Mouse (Mus musculus): ENCODE results near the gene Tnfrsf25. TPM values are rescaled to one million over a fixed set of nuclear protein-coding genes. Genes with fewer than 3 reads are reported as not detected.

The Tnfrsf25 gene
- polyA plus RNA-seq, 1 experiment from 2014 or later, result 1.9 TPM

DNA sequence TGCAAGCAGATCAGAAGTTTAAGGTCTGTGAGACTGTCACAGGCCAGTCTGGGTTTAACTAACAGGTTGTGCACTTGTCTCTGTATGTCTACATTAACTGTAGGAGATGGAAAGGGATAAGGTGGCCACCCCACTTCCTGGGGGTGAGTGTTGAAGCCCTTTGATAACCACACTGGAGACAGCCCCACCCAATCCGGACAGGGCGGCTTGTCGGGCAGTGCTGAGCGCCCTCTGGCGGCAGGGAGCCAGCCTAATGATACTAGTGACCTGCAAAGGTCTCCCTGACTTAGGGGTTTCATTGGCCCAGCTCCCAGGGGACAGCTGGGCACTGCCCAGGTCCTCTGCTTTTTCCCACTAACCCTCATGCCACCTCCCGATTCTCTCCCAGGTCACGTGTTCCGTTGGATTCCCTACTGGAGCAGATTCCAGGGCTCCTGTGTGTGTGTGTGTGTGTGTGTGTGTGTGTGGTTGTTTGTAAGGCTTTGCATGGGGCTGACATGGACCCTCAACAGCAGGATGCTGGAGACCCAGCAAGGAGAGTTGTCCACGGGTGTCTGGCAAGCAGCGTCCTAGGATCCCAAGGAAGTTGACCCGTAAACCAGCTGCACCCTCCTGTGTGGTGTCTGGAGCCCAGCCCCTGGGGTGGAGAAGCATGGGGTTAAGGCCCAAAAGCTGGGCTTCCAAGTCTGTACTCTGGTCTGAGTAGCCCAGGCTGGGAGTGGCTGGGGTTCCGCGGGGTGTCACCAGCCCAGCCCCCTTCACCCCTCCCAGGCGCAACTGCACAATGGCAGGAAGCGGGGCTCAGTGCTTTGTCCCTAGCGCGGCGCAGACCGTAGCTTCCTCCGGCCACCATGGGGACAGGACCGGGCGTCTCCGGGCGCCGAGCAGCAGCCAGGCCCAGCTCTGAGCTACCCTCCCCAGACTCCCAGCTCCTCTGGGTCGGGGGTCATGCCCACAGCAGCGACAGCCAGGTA is 19.5 kb upstream of the Tnfrsf25 start:
- no peak for ATAC-seq (ENCODE audit: low FRiP score, low read depth)
- WGBS, result 31% methylated on average over 26 of the region's 27 CpGs

GRCm38 (mm10) chr4:152096927-152097326 is 18.8 kb upstream of the Tnfrsf25 start:
- Histone ChIP-seq H3K4me3 (peak overlapping the region; percentile 24; the same call in 1 of the 2 replicates), H3K27ac (no peak overlapping the region), H3K4me2 (replicated peaks) (peak overlapping the region; percentile 14; the same call in 1 of the 2 replicates), H3K9ac (0 out of 2 replicates have a peak overlapping the region, but pooled peaks have one; percentile 2), H3K27me3 (no peaks in the 10 kb centered on the region), H3K9me3 (no peaks in the 10 kb centered on the region), H3K4me1 (peaks cover 39% of the 10 kb centered on the region), H3K36me3 (peaks cover 3% of the 10 kb centered on the region)
- WGBS, result 47% methylated on average over 6 of the region's 6 CpGs
- no peak for ATAC-seq (ENCODE audit: low FRiP score, low read depth)

More for the DNA sequence above, 19.5 kb upstream of the Tnfrsf25 start:
- Histone ChIP-seq H3K4me1 (peaks cover 42% of the 10 kb centered on the region), H3K4me3 (no peak overlapping the region; the same call in 1 of the 2 replicates), H3K9me3 (no peaks in the 10 kb centered on the region), H3K9ac (0 out of 2 replicates have a peak overlapping the region, but pooled peaks have one; percentile 2), H3K36me3 (no peaks in the 10 kb centered on the region; the same call in 1 of the 2 replicates), H3K27ac (no peak overlapping the region), H3K4me2 (replicated peaks) (no peak overlapping the region), H3K27me3 (no peaks in the 10 kb centered on the region)

DNA sequence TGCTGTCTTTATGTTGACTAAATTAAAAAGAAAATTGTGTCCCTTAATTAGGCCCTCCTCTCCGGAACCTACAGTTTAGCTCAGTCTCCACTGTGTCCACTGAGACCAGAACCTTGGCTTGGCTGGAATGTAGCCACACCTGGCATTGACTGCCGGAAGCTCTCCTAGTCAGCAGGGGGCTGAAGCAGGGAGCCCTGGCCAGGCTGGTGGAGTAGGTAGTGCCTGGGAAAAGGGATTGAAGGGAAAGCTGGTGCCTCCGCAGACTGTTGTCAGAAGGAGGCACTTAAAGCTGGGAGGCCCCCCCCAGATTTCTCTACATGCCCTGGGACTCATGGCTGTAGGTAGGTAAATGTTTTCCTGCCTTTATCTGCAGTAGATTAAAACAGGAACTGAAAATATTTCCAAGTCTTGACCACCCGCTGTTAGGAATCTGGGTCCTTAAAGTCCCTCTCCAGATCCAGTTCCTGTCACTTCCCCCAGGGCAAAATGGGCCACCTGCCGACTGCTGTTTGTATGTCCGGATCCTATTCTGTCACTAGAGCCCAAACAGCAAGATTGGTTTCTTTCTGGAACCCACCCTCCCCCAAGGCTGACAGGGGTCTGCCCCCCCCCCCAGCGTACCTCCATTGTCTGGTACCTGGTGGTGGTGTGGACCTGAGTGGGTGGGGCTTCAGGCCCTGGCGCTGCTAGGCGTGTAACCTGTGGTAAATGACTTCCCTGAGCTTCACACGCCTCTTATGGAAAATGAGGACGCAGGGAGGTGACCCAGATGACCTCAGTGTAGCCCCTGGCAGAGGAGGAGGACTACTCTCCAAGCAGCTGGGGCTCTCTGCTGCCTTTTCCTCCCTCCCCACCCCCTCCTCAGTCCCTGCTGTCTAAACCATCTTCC is 17.6 kb upstream of the Tnfrsf25 start:
- no peak overlapping the region; the same call in 1 of the 2 replicates for H3K9ac ChIP-seq
- WGBS, result 16% methylated on average over 11 of the region's 11 CpGs

DNA sequence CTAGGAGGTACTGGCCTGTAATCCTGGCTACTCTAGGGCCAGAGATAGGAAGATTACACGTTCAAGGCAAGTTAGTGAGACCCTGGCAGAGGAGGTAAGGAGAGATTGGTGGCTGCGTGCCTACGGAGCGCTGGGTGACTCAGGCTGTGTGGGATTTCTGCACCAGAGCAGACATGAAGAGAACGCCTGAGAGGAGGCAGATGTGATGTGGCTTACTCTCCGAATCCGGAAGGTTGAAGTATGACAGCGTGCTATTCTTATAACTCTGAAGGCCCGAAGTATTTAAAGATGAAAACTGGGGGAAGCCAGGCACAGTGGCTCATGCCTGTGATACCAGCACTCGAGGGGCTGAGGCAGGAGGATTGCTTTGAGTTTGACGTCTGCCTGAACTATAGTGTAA is 15.2 kb upstream of the Tnfrsf25 start:
- no peak overlapping the region for H3K27ac ChIP-seq
- 78% methylated on average over 11 of the region's 11 CpGs for WGBS
- H3K4me1 ChIP-seq, result peaks cover 28% of the 10 kb centered on the region

More for the DNA sequence above, 17.6 kb upstream of the Tnfrsf25 start:
- Histone ChIP-seq H3K36me3 (peaks cover 15% of the 10 kb centered on the region), H3K9me3 (no peaks in the 10 kb centered on the region), H3K4me2 (replicated peaks) (peak overlapping the region; percentile 27; the same call in 1 of the 2 replicates), H3K27ac (no peak overlapping the region), H3K27me3 (no peaks in the 10 kb centered on the region), H3K4me1 (peaks cover 28% of the 10 kb centered on the region), H3K4me3 (no peak overlapping the region)
- no peak for ATAC-seq (ENCODE audit: low FRiP score, low read depth)

GRCm38 (mm10) chr4:152101081-152101653 is 14.6 kb upstream of the Tnfrsf25 start:
- peaks cover 42% of the 10 kb centered on the region for H3K36me3 ChIP-seq
- no peak overlapping the region for H3K4me2 ChIP-seq (replicated peaks)
- ATAC-seq (ENCODE audit: low FRiP score, low read depth), result no peak
- H3K4me3 ChIP-seq, result no peak overlapping the region
- H3K4me1 ChIP-seq, result peaks cover 24% of the 10 kb centered on the region
- no peak overlapping the region for H3K27ac ChIP-seq
- no peaks in the 10 kb centered on the region for H3K27me3 ChIP-seq
- WGBS, result 66% methylated on average over 7 of the region's 7 CpGs
- H3K9me3 ChIP-seq, result no peaks in the 10 kb centered on the region
- H3K9ac ChIP-seq, result no peak overlapping the region

More for the DNA sequence above, 15.2 kb upstream of the Tnfrsf25 start:
- Histone ChIP-seq H3K36me3 (peaks cover 36% of the 10 kb centered on the region), H3K27me3 (no peaks in the 10 kb centered on the region), H3K9ac (no peak overlapping the region), H3K9me3 (no peaks in the 10 kb centered on the region), H3K4me2 (replicated peaks) (no peak overlapping the region), H3K4me3 (no peak overlapping the region)
- ATAC-seq (ENCODE audit: low FRiP score, low read depth), result no peak

DNA sequence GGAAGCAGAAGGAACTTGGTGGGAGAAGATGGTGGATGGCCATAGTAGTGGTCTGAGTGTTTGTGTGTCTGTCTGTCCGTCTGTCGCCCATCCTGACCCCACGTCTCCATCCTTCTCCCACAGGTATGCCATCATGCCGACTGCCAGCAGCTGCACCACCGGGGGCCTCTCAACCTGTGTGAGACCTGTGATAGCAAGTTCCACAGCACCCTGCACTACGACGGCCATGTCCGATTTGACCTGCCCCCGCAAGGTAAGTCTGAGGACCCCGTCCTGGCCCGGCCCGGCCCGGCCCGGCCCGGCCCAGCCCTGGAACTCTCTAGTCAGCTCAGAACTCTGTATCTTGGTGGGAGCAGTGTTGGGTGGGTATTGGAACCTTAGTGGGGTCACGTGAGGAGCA is 13.8 kb upstream of the Tnfrsf25 start:
- no peak overlapping the region for H3K4me3 ChIP-seq
- no peak overlapping the region for H3K9ac ChIP-seq
- no peak overlapping the region for H3K4me2 ChIP-seq (replicated peaks)
- ATAC-seq (ENCODE audit: low FRiP score, low read depth), result no peak
- no peaks in the 10 kb centered on the region for H3K27me3 ChIP-seq
- H3K9me3 ChIP-seq, result no peaks in the 10 kb centered on the region
- WGBS, result 93% methylated on average over 16 of the region's 16 CpGs
- H3K27ac ChIP-seq, result no peak overlapping the region
- peaks cover 49% of the 10 kb centered on the region for H3K36me3 ChIP-seq
- peaks cover 18% of the 10 kb centered on the region for H3K4me1 ChIP-seq

DNA sequence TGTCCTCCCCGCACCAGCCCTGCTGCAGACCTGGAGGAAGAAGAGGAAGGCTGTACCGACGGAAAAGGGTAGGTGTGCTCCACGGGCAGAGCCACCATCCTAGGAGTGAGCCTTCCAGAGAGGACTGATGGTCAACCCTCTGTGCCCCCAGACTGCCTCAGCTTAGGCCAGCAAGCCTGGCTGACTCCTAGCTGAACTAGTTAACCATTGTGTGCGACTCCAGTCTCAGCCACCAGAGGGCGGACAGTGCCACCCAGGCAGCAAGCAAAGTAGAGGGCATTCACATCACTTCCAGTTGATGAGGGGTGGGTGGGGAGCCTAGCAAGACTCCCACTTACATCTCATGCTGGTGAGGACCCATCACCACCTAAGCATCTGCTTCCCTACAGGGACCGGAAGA is 12.7 kb upstream of the Tnfrsf25 start:
- no peak overlapping the region for H3K9ac ChIP-seq
- no peak overlapping the region for H3K27ac ChIP-seq
- H3K9me3 ChIP-seq, result no peaks in the 10 kb centered on the region
- ATAC-seq (ENCODE audit: low FRiP score, low read depth), result no peak
- H3K4me1 ChIP-seq, result peaks cover 18% of the 10 kb centered on the region
- no peak overlapping the region for H3K4me2 ChIP-seq (replicated peaks)
- H3K36me3 ChIP-seq, result peaks cover 55% of the 10 kb centered on the region
- H3K4me3 ChIP-seq, result no peak overlapping the region
- WGBS, result 37% methylated on average over 7 of the region's 7 CpGs
- H3K27me3 ChIP-seq, result no peaks in the 10 kb centered on the region

- Histone ChIP-seq H3K4me3 (no peak overlapping the region), H3K27ac (no peak overlapping the region)
- WGBS, result 56% methylated on average over 9 of the region's 9 CpGs
These were observed 9.0 kb upstream of the Tnfrsf25 start for GRCm38 (mm10) chr4:152106746-152107145.

GRCm38 (mm10) chr4:152107493-152107892 is 8.2 kb upstream of the Tnfrsf25 start:
- Histone ChIP-seq H3K9me3 (no peaks in the 10 kb centered on the region), H3K9ac (peak overlapping the region; percentile 50), H3K4me3 (peak overlapping the region; percentile 41), H3K27me3 (peaks cover 6% of the 10 kb centered on the region; the same call in 1 of the 2 replicates), H3K36me3 (peaks cover 87% of the 10 kb centered on the region), H3K27ac (peak overlapping the region; percentile 65; the same call in 1 of the 2 replicates), H3K4me2 (replicated peaks) (peak overlapping the region; percentile 73), H3K4me1 (peaks cover 20% of the 10 kb centered on the region)
- ATAC-seq (ENCODE audit: low FRiP score, low read depth), result peak; percentile 81
- WGBS, result 8% methylated on average over 24 of the region's 24 CpGs

More at GRCm38 (mm10) chr4:152106746-152107145, 9.0 kb upstream of the Tnfrsf25 start:
- H3K27me3 ChIP-seq, result peaks cover 6% of the 10 kb centered on the region; the same call in 1 of the 2 replicates
- H3K36me3 ChIP-seq, result peaks cover 87% of the 10 kb centered on the region
- no peaks in the 10 kb centered on the region for H3K9me3 ChIP-seq
- peak overlapping the region; percentile 73; the same call in 1 of the 2 replicates for H3K4me2 ChIP-seq (replicated peaks)
- ATAC-seq (ENCODE audit: low FRiP score, low read depth), result no peak
- peaks cover 20% of the 10 kb centered on the region for H3K4me1 ChIP-seq
- H3K9ac ChIP-seq, result no peak overlapping the region

GRCm38 (mm10) chr4:152107971-152108509 is 7.7 kb upstream of the Tnfrsf25 start:
- H3K9ac ChIP-seq, result peak overlapping the region; percentile 50

DNA sequence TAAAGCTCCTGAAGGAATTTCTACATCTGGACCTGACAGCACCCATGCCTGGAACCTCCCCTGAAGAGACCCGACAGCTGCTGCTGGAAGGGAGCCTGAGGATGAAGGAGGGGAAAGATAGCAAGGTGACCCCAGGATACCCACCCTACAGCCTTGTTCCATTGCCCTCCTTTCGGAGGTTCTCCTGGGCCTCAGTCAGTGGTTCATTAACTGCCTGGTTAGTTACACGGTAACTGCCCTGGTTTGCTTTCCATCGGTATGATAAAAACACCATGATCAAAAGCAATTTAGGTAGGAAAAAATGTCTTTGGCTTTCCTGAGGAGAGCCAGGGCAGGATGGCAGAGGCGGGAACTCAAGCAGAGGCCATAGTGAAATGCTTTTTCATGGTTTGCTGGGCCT is 7.1 kb upstream of the Tnfrsf25 start:
- Histone ChIP-seq H3K27ac (no peak overlapping the region), H3K4me2 (replicated peaks) (peak overlapping the region; percentile 73), H3K9ac (no peak overlapping the region), H3K4me1 (peaks cover 20% of the 10 kb centered on the region), H3K9me3 (no peaks in the 10 kb centered on the region), H3K36me3 (peaks cover 87% of the 10 kb centered on the region), H3K27me3 (peaks cover 10% of the 10 kb centered on the region), H3K4me3 (no peak overlapping the region)
- no peak for ATAC-seq (ENCODE audit: low FRiP score, low read depth)
- WGBS, result 85% methylated on average over 5 of the region's 5 CpGs

More at GRCm38 (mm10) chr4:152107971-152108509, 7.7 kb upstream of the Tnfrsf25 start:
- Histone ChIP-seq H3K27ac (peak overlapping the region; percentile 65; the same call in 1 of the 2 replicates), H3K4me3 (peak overlapping the region; percentile 41), H3K36me3 (peaks cover 87% of the 10 kb centered on the region), H3K4me1 (peaks cover 20% of the 10 kb centered on the region), H3K27me3 (peaks cover 6% of the 10 kb centered on the region; the same call in 1 of the 2 replicates), H3K9me3 (no peaks in the 10 kb centered on the region), H3K4me2 (replicated peaks) (peak overlapping the region; percentile 73)
- 8% methylated on average over 30 of the region's 30 CpGs for WGBS
- peak; percentile 92 for ATAC-seq (ENCODE audit: low FRiP score, low read depth)
